Mouse (Mus musculus): ENCODE measurements around the gene Traip. TPM values are rescaled to one million over a fixed set of nuclear protein-coding genes. Genes with fewer than 3 reads are reported as not detected.

Gene Traip
- total and polyA plus RNA-seq, 2 experiments: 0.18 to 0.21 TPM

- Histone ChIP-seq H3K27ac (replicated peaks; ENCODE audit: insufficient read depth, low read depth, low read length) (no peak overlapping the region), H3K36me3 (ENCODE audit: control insufficient read depth, insufficient read depth, low read length) (no peaks in the 10 kb centered on the region), H3K9ac (ENCODE audit: low read depth, low read length) (0 out of 2 replicates have a peak overlapping the region, but pooled peaks have one; percentile 21), H3K27me3 (ENCODE audit: control insufficient read depth, insufficient read depth, low read length) (peaks cover 16% of the 10 kb centered on the region), H3K4me3 (ENCODE audit: insufficient read depth, low read depth, low read length) (no peak overlapping the region), H3K4me1 (ENCODE audit: control insufficient read depth, insufficient read depth, low read length) (0 out of 2 replicates have a peak, but pooled peaks cover 3% of the 10 kb centered on the region), H3K79me2 (ENCODE audit: control insufficient read depth, insufficient read depth, low read length) (no peaks in the 10 kb centered on the region)
- whole genome bisulfite sequencing: 6% methylated on average over 41 of the region's 41 CpGs
- TF ChIP-seq POLR2A (IDR thresholded peaks at IDR 0.05; ENCODE audit: extremely low read depth, insufficient read depth, low read length): no peak
- no peak for TF ChIP-seq CTCF (IDR thresholded peaks at IDR 0.05; ENCODE audit: low read depth, low read length)
- DNase-seq (ENCODE audit: extremely low read depth, low read depth, low spot score): no peak
Measured at GRCm38 (mm10) chr9:107935790-107936214, 14.1 kb upstream of the Traip start.

- Histone ChIP-seq H3K9ac (ENCODE audit: low read depth, low read length) (no peak overlapping the region), H3K4me1 (ENCODE audit: control insufficient read depth, insufficient read depth, low read length) (0 out of 2 replicates have a peak, but pooled peaks cover 3% of the 10 kb centered on the region), H3K27me3 (ENCODE audit: control insufficient read depth, insufficient read depth, low read length) (peaks cover 16% of the 10 kb centered on the region), H3K36me3 (ENCODE audit: control insufficient read depth, insufficient read depth, low read length) (no peaks in the 10 kb centered on the region), H3K27ac (replicated peaks; ENCODE audit: insufficient read depth, low read depth, low read length) (no peak overlapping the region), H3K79me2 (ENCODE audit: control insufficient read depth, insufficient read depth, low read length) (no peaks in the 10 kb centered on the region), H3K4me3 (ENCODE audit: insufficient read depth, low read depth, low read length) (no peak overlapping the region)
- 13% methylated on average over 29 of the region's 29 CpGs for WGBS
- TF ChIP-seq CTCF (IDR thresholded peaks at IDR 0.05; ENCODE audit: low read depth, low read length) (no peak), POLR2A (IDR thresholded peaks at IDR 0.05; ENCODE audit: extremely low read depth, insufficient read depth, low read length) (no peak)
- DNase-seq (ENCODE audit: extremely low read depth, low read depth, low spot score): no peak
Measured at GRCm38 (mm10) chr9:107936215-107936822, 13.6 kb upstream of the Traip start.

DNA sequence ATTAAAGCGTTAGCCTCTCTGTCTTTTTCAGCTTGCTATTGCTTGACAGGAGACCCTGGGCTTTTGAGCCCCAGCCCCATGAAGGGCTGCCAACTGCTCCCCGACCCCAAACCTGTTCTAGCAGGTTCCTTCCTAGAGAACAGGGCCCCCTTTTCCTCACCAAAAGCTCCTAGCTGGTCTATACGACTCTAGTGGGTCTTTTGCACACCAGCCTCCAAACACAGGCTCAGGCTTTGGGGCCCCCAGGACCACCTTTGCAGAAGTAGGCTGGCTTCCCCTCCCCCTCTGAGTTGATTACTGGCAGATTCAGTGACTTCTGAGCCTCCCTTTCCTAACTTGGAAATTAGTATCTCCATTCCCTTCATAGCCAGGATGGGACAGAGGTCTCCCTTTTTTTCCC lies 13.1 kb upstream of the Traip start:
- Histone ChIP-seq H3K27me3 (ENCODE audit: control insufficient read depth, insufficient read depth, low read length) (peaks cover 16% of the 10 kb centered on the region), H3K36me3 (ENCODE audit: control insufficient read depth, insufficient read depth, low read length) (no peaks in the 10 kb centered on the region), H3K9ac (ENCODE audit: low read depth, low read length) (no peak overlapping the region), H3K4me1 (ENCODE audit: control insufficient read depth, insufficient read depth, low read length) (0 out of 2 replicates have a peak, but pooled peaks cover 3% of the 10 kb centered on the region), H3K27ac (replicated peaks; ENCODE audit: insufficient read depth, low read depth, low read length) (no peak overlapping the region), H3K4me3 (ENCODE audit: insufficient read depth, low read depth, low read length) (no peak overlapping the region), H3K79me2 (ENCODE audit: control insufficient read depth, insufficient read depth, low read length) (no peaks in the 10 kb centered on the region)
- TF ChIP-seq POLR2A (IDR thresholded peaks at IDR 0.05; ENCODE audit: extremely low read depth, insufficient read depth, low read length) (no peak), CTCF (IDR thresholded peaks at IDR 0.05; ENCODE audit: low read depth, low read length) (no peak)
- WGBS: 51% methylated on average over 3 of the region's 3 CpGs
- DNase-seq (ENCODE audit: extremely low read depth, low read depth, low spot score): no peak

GRCm38 (mm10) chr9:107947241-107948194 lies 2.4 kb upstream of the Traip start:
- Histone ChIP-seq H3K4me1 (ENCODE audit: control insufficient read depth, insufficient read depth, low read length) (no peaks in the 10 kb centered on the region), H3K27ac (replicated peaks; ENCODE audit: insufficient read depth, low read depth, low read length) (no peak overlapping the region), H3K79me2 (ENCODE audit: control insufficient read depth, insufficient read depth, low read length) (no peaks in the 10 kb centered on the region), H3K27me3 (ENCODE audit: control insufficient read depth, insufficient read depth, low read length) (no peaks in the 10 kb centered on the region), H3K36me3 (ENCODE audit: control insufficient read depth, insufficient read depth, low read length) (no peaks in the 10 kb centered on the region), H3K4me3 (ENCODE audit: insufficient read depth, low read depth, low read length) (no peak overlapping the region), H3K9ac (ENCODE audit: low read depth, low read length) (no peak overlapping the region)
- TF ChIP-seq POLR2A (IDR thresholded peaks at IDR 0.05; ENCODE audit: extremely low read depth, insufficient read depth, low read length) (no peak), CTCF (IDR thresholded peaks at IDR 0.05; ENCODE audit: low read depth, low read length) (no peak)
- no peak for DNase-seq (ENCODE audit: extremely low read depth, low read depth, low spot score)
- WGBS: 88% methylated on average over 31 of the region's 31 CpGs

GRCm38 (mm10) chr9:107949184-107949921 lies 583 bp upstream of the Traip start:
- 86% methylated on average over 13 of the region's 13 CpGs for WGBS
- no peak overlapping the region for H3K4me3 ChIP-seq (ENCODE audit: insufficient read depth, low read depth, low read length)
- H3K36me3 ChIP-seq (ENCODE audit: control insufficient read depth, insufficient read depth, low read length): no peaks in the 10 kb centered on the region
- no peaks in the 10 kb centered on the region for H3K4me1 ChIP-seq (ENCODE audit: control insufficient read depth, insufficient read depth, low read length)
- H3K27me3 ChIP-seq (ENCODE audit: control insufficient read depth, insufficient read depth, low read length): no peaks in the 10 kb centered on the region
- DNase-seq (ENCODE audit: extremely low read depth, low read depth, low spot score): no peak
- no peaks in the 10 kb centered on the region for H3K79me2 ChIP-seq (ENCODE audit: control insufficient read depth, insufficient read depth, low read length)
- H3K27ac ChIP-seq (replicated peaks; ENCODE audit: insufficient read depth, low read depth, low read length): no peak overlapping the region
- TF ChIP-seq POLR2A (IDR thresholded peaks at IDR 0.05; ENCODE audit: extremely low read depth, insufficient read depth, low read length) (no peak), CTCF (IDR thresholded peaks at IDR 0.05; ENCODE audit: low read depth, low read length) (no peak)
- no peak overlapping the region for H3K9ac ChIP-seq (ENCODE audit: low read depth, low read length)

Measured in liver, adult 2 months (tissue).